Mouse (Mus musculus) heart, postnatal 10 days (tissue): ENCODE measurements at regions not wholly inside any gene's neighbourhood (a gene's known extent, or its start where the extent isn't known, plus 50 kb on each side); places are given as distances from the start of the nearest gene placed in this dataset.

ENCODE experiments used
- DNase-seq, 2 experiments: peaks; one replicate each; pipeline ENCODE4 v3.0.0; 2021
- intact Hi-C: fragments of 180-260 bp; cut with DNase I; formaldehyde crosslinking; loops from one replicate; pipeline ENCODE4 v1.15.1; 2025

DNA sequence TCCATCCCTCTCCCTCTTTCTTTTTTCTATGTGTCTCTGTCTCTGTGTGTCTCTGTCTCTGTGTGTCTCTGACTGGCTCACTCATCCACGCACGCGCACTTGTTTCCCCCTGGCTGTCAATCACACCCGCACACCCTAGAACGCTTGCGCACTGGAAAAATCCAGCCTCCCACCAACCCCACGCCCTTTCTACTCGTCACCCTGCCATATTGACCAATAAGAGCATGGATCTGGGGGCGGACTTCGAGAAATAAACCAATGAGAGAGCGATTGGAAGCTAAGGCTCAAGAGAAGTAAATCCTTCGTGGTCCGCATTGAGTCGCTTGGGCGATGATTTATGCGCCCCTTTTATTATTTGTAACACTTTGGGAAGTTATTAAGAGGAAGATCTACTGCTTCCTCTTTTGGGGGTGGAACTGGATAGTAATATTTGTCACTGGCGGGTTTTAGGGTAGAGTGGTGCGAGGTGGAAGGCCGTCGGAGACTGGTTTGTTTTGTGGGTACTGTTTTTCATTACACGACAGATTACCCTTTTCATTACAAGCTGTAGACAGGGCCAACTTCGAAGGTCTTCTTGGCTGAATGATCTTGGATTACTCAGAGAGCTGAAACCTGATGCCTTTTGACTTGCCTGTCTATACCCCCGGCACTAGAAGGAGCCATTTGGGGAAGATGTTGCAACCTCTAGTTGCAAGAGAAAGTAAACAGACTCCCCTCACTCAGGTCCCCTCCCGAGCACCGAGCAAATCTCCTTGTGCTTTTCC lies 259.4 kb upstream of the Nfe2l3 start:
- intact Hi-C loops = loop anchor here (5.0 kb wide), 1 partner anchor 989 kb away; the partner anchor contains the start of gene Hoxa2
- DNase-seq = peak; percentile 96

DNA sequence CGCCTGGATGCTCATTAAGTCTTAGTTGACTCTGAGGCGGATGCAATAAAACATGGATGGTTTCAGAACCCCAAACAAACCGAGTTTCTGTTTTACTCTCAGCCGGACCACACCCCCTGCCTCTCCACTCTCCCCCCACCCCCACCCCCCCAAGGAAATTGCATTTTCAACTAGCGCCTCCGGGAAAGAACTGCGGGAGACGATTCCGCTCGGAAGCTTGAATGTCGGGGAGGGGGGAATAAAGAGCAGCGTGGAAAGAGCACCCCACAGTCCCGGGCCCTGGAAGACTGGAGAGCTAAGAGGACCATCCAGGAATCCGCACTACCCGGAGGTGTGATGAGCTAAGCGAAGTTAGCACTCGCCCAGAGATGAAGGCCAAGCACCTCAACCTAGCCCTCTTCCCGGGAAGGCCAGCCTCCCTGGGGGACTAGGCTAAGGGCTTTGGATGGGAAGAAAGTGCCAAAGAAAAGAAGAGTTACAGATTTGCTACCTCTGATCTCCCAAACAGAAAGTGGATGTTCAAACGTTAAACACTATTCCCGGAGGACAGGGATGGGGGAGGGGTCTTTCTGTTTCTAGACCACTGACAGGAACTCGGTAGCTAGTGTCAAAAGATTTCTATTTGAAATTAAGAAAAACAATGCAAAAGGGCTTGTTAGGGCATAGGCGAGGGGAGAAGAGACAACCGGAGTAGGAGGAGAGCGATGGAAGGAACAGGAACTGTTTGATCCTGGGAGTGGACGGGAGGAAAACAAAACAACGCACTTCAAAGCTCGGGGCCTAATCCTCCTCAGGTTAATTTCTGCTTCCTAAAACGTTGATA lies 258.6 kb upstream of the Nfe2l3 start:
- intact Hi-C loops = loop anchor here (5.0 kb wide), 1 partner anchor 988 kb away; the partner anchor contains the start of gene Hoxa2
- peak in 1 of 2 experiments; percentile 43 for DNase-seq

GRCm38 (mm10) chr6:51174443-51175021 lies 257.9 kb upstream of the Nfe2l3 start:
- DNase-seq = no peak
- intact Hi-C loops = loop anchor here (5.0 kb wide), 3 partner anchors 988 to 1143 kb away; partner anchors contain the start of genes Hoxa2 and Hoxa9

DNA sequence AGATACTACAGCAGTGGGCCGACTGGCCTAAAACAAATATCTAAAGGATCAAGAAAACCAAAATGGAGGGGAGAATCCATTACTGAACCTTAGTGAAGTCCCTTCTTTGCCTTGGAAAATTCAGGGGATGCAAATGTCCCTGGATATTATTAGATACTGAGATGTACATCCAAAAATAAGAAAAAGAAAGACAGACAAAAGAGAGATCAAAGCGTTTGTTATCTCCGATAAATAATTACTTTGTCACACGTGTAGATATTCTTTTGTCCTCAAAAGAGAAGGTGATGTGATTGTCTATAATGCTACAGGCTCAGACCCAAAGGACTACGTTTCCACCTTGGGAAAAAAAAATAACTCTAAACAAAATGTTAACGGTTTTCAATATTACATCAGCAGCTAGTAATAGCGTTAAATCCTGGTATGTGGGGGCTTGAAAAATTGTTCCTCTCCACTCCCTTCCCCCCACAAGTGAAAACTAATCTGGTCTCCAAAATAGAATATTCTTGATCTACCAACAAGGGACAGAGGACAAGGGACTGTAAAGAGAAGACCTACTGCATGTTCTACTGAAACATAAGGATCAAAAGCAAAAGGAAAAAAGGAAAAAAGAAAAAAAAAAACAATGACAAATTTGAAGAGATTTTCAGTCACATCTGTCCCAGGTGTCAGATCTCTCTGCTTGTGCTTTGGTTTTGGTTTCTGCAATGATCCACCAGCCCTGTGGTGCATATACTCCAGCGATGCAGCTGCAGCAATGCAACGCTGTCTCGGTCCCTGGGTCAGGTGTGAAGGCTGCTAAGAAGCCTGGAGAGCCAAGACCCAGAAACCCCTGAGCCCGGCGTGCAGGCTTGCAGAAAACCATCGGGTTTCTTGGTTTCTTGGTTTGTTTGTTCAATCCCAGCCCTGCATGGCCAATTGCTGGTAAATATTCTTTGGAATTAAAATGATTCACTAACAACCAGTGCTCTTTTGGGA lies 256.6 kb upstream of the Nfe2l3 start:
- intact Hi-C loops = loop anchor here (5.0 kb wide), 2 partner anchors 1056 to 1141 kb away; partner anchors contain the start of gene Hoxa9
- DNase-seq = no peak

DNA sequence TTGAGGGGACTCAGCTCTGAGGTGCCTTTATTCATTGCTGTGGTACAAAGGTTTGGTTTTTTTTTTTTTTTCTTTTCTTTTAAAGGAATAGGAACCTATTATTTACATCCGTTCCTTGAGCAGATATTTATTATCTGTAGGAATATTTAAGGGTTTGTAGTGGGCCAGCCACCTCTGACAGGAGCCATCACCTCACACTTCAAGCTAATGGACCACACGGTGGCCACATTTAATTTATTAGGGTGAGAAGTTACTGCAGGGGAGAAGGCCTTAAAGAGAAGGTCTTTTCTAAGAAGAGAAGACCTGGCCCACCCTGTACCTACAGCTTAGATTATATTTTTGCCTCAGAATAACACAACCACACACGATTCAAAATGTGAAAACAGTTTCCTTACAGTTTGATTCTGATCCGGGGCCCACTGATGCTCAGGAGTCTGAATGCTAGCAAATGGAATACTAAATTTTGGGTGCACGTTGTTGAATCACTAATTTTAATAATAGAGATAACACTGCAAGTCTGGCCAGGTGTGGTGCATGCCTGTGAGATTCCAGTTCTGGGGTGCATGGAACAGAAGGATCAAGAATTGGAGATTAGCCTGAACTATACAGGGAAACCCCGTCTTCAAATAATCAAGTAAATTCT lies 255.6 kb upstream of the Nfe2l3 start:
- DNase-seq = no peak
- intact Hi-C loops = loop anchor here (5.0 kb wide), 2 partner anchors 1055 to 1140 kb away; partner anchors contain the start of gene Hoxa9

DNA sequence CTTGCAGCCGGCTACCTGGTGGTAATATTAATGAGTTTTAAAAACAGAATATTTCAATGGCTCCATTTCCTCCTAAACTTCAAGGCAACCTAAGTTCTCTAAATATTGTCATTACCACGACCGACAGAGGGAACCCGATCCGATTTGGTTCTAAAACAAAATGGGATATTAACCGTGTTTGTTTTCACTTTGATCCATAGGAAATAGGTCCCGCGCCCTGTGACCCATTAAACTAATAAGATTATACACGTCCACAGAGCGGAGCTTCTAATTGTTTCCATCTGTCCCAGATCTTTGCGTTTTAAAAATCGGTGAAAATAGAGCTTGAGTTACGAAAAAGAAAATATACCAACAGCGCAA lies 254.8 kb upstream of the Nfe2l3 start:
- peak in 1 of 2 experiments; percentile 51 for DNase-seq
- intact Hi-C loops = loop anchor here (5.0 kb wide), 2 partner anchors 1055 to 1140 kb away; partner anchors contain the start of gene Hoxa9

- intact Hi-C loops = loop anchor here (5.0 kb wide), 2 partner anchors 1054 to 1139 kb away; partner anchors contain the start of gene Hoxa9
- DNase-seq = peak; percentile 92 to 93
Measured at GRCm38 (mm10) chr6:51178061-51178791, 254.2 kb upstream of the Nfe2l3 start.

- DNase-seq = peak; percentile 50 to 62
- intact Hi-C loops = loop anchor here (5.0 kb wide), 2 partner anchors 1053 to 1138 kb away; partner anchors contain the start of gene Hoxa9
Measured at GRCm38 (mm10) chr6:51178799-51179398, 253.6 kb upstream of the Nfe2l3 start.

DNA sequence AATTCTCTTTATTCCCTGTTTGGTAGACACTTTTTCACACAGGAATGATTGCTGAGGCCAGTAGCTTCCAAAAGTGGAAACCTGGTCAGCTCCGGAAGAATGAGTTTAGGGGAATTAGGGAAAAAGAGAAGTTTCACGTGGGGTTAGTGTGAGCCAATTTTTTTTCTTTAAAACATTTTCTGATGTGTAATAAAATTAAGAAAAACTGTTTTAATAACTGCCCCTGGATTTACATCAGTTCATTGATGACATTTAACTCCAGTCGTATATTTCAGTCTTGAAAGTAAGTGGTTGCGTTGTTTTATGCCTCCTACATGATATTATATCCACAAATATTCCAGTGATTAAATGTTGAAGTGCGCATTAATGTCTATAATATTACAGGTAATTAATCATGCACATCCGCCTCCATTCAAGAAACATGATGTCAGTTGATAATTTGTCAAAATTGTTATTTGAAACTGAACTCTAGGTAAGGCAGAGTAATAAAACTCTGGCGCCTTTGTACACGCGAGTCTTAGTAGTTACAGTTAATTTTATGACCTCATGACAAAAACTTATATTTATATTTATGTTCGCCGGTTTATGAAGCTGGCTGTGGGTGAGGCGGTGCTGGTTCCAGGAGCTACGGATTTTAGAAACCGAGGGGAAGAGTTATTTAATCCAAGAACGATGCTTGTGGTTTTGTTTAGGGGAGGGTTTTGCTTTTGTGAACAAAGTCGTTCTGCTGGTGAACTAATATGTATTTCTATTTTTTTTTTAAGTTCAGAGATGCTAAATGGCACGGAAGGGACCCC lies 252.5 kb upstream of the Nfe2l3 start:
- peak in 1 of 2 experiments; percentile 57 for DNase-seq
- intact Hi-C loops = loop anchor here (2.0 to 5.0 kb wide), 5 partner anchors 827 to 1961 kb away; partner anchors contain the start of genes Hoxa7 and Hoxa9

DNA sequence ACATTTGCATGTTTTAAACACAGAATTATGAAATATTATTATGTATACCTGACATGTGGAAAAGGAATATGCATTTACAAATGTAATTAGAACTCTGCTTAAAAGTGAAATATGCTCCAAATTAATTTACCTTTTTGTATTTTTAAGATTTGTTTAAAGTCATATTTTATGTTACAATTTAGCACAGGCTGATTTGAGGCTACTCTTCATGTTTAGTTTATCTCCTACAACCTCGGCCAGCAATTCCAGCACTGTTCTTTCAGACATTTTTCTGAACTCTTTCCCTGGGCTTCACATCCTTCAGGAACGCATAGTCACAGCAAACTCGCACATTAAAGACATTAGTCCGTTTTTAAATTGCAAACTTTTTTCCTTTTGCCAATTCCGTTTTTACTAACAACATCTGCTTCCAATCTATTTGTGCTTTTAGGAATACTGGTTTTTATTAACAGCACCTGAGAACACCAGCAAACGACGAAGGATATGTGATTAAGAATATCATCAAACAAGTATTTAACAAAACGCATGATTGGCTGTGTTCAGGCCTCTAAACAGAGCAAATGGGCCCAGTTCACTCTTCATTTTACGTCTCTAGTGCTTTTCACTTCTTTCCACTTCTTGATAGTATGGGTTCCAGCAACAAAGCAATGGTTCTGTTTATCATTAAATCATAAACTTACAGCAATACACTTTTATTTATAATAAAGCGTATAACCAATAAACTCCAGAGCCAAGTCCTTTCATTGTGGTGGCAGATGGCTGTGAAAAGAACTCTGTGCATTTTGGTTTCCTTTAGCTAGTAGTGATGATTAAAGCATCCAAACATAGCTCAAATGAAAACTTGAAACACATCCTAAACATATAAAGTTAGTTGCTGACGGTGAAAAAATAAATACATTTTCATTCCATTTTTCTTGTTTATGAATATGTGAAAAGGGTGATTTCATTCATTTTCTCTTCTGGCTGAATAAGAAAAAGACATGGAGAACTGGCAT lies 251.3 kb upstream of the Nfe2l3 start:
- intact Hi-C loops = loop anchor here (2.0 to 5.0 kb wide), 3 partner anchors 826 to 1962 kb away; partner anchors contain the start of gene Hoxa7

GRCm38 (mm10) chr6:51181905-51182304 lies 250.6 kb upstream of the Nfe2l3 start:
- intact Hi-C loops = loop anchor here (2.0 to 5.0 kb wide), 3 partner anchors 825 to 1963 kb away; partner anchors contain the start of gene Hoxa7
- DNase-seq = no peak

More for the DNA sequence above, 251.3 kb upstream of the Nfe2l3 start:
- peak in 1 of 2 experiments; percentile 60 for DNase-seq

DNA sequence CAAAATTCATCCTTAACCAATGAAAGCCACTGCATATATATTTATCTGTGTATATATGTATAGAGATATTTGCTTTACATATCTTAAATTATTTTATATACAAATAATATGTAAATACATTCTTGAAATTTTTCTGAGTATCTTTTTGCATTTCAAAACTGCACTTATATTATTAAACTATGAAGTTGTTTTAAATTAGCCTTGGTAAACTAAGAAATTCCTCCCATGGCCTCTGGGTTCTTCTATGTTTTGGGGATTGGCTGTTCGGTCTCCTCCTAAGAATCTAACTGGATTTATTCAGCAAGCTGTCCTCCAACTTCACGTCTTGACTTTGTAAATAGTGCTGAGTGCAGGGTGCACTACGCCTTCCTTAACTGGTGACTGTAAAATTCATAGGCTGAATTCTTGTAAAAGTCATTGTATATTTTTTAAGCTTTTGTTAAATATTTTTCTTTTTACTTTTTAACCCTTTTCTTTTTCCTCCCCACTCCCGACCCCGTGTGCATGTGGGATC lies 249.6 kb upstream of the Nfe2l3 start:
- intact Hi-C loops = loop anchor here (5.0 kb wide), 2 partner anchors 824 to 1039 kb away; partner anchors contain the start of gene Hoxa7
- no peak for DNase-seq

- intact Hi-C loops = loop anchor here (5.0 kb wide), 2 partner anchors 824 to 1039 kb away; partner anchors contain the start of gene Hoxa7
- no peak for DNase-seq
Measured at GRCm38 (mm10) chr6:51183576-51184420, 248.7 kb upstream of the Nfe2l3 start.

- DNase-seq = no peak
- intact Hi-C loops = loop anchor here (5.0 kb wide), 2 partner anchors 823 to 1038 kb away; partner anchors contain the start of gene Hoxa7
Measured at GRCm38 (mm10) chr6:51184500-51184899, 248.0 kb upstream of the Nfe2l3 start.
